Mouse (Mus musculus): ENCODE results near the gene Arid1b. TPM values are rescaled to one million over a fixed set of nuclear protein-coding genes. Genes with fewer than 3 reads are reported as not detected.

The Arid1b gene
- 10 to 100 TPM; 23.5 to 27.7 TPM for total RNA-seq (2021)
- long read RNA-seq, experiment 1, partial matches to known transcripts, result 8 of 9 reads
- long read RNA-seq, experiment 1, other reads (novel, unspliced or antisense), result 1 of 9 reads
- long read RNA-seq, experiment 2, partial matches to known transcripts, result 1 of 3 reads
- long read RNA-seq, experiment 2, other reads (novel, unspliced or antisense), result 2 of 3 reads

DNA sequence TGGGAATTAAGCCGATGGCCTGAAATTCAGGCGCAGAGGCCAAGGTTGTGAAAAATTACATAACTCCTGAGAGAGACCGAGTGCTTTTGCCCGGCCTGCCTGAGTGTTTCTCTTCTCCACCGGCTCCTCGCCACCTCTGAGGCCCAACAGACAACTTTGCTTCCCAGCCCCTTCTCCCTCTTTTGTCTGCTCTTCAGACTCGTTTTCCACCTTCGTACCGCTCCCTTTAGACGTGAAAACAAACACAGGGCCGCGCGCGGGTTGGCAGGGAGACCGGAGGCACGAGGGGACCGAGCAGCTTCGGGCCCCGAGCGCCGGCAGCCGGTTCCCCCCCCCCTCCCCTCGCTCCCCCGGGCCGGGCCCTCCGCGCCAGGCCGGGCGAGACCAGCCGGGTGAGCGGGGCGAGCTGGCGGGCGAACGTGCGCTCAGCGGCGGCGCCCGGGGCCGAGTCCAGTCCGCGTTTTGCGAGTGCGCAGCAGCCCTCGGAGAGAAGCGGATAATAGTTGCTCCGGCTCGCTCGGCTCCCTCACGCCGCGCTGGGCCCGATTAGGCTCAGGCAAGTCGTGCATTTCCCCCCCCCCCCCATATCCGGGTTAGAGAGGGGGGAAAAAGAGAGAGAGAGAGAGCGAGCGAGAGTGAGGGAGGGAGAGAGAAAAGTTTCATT is at the start of gene Arid1b:
Arid1b (plus strand) TSS at position 493 of the 664 bp plus-strand sequence.
- peak; percentile 86 to 88 for DNase-seq

DNA sequence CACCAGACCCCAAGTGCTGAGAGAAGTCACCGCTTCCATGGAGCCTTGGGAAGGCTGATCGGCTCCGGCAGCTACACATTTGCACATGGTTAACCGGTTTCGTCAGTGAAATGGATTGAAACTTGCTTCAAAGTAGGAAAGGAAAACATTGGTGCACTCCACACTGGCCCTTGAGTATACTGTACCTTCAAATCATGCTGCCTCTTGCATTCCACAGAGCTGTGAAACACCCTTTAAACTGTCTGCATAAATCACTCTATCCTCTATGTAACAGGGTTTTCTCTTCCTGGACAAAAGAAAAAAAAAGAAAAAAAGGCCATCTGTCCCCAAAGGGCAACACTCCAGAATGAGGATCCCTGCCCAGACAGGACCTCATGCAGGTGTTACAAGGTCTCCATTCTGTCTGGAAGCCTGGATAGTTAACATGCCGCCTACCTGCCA is 48.8 kb upstream of the Arid1b start:
- no peak for DNase-seq

DNA sequence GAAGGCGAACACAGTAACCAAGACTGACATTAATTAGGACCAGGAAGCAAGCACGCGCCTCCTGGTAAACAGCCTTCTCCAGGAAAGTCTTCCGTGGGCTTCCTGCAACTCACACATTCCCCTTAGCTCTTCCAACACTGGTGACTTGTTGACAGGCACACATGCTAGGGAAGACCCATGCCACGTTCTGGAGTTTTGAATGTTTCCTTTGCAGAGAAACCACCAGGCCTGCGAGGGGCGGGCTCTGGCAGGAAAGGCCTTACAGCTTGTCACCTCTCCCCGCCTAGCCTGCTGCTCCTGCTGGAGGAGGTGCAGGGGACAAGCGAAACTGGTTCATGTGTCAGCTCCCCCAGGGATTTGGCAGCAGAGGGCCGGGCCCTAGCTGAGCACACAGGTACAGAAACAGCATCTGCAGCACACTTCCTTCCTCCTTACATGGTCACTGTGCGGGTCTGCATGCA is 48.2 kb upstream of the Arid1b start:
- peak; percentile 49 to 56 for DNase-seq

DNA sequence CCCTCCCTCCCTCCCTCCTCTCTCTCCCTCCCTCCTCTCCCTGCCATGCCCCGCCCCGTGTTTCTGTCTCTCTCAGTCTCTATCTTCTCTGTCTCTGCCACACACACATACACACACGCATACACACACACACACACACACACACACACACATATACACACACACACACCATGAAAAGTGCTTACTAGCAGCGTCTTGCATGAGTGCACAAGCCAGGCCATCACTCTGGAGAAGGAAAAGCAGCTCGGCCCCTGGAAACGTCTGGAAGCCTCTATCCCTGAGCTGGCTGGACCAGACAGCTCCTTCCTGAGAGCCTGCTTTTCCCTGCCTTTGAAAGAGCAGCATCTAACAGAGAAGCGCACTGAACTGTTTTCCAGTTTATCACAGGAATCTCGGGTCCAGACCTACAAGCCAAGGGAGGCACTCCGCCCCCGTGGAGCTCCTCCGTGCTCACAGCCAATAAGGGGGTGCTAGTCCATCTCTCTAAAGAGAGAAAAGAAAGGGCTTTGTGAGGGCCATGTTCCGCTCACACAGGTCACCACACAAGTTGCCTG is 47.6 kb upstream of the Arid1b start:
- peak; percentile 18 to 39 for DNase-seq

DNA sequence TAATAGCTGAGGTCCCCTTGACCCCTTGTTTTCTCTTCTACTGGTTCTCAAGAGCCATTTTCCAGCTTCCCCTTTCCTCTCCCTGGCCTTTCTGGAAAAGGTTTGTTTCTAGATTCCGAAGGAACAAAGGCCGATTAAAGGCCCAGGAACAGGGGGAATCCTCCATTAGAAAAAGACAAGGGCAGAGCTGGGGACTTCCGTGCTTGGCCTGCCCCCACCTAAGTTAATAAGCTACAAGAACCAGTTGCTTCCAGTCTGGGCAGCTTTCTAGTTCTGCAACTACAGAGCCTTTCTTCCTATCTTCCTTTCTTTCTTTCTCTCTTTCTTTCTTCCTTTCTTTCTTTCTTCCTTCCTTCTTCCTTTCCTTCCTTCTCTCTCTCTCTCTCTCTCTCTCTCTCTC is 47.1 kb upstream of the Arid1b start:
- DNase-seq, result no peak

DNA sequence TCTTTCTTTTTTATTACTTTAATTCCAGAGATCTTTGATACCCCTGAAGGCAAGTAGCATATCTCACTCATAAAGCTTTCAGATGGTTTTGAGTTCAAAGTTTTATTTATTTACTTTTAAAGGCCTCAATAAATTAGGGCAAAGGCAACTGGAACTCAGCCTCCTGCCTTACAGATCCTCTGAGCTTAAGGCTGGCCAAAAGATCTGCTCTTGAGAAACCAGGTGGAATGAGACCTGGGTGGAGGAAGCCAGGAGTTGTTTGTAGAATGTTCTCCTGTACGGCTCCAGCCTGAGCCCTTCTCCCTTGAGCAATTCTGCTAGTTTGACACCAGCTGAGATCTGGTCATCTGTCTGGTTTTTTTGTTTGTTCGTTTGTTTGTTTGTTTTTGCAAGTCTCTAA is 46.7 kb upstream of the Arid1b start:
- DNase-seq, result no peak

DNA sequence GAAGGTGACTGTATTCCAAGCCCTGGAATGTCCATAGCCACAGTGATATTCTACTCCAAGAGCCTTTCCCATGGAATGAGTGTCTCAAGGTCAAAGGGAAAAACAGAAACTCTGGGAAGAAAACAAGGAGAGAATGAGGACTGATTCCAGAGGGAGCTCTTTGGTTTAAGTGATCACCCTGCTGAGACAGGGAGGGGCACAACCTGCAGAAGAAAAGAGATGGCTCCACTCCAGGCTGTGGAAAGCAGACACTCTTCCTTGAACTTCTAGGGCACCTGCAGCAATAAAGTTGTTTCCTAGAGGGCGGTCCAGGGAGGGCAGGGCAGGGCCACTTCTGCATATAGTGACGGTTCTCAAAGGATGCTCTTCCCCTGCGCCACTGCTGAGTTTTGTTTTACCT is 45.6 kb upstream of the Arid1b start:
- DNase-seq, result no peak

DNA sequence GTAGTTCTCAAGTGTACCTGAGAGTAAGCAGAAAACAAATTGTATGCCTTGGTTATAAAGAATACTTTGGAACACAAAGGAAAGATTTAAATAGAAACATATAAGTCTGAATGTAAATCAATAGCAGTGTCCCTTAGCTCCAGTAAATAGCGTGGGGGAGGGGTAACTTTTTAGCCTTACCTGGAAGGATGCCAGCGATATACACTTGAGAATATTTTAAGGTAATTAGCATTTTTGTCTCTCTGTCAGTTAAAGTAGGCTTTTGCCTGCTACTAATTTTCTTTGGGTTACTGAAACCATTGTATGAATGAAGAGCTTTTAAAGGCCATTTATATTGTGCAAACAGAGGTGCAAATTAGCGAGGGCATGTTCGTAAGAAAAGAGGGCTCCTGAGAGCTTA is 39.7 kb upstream of the Arid1b start:
- DNase-seq, result no peak

DNA sequence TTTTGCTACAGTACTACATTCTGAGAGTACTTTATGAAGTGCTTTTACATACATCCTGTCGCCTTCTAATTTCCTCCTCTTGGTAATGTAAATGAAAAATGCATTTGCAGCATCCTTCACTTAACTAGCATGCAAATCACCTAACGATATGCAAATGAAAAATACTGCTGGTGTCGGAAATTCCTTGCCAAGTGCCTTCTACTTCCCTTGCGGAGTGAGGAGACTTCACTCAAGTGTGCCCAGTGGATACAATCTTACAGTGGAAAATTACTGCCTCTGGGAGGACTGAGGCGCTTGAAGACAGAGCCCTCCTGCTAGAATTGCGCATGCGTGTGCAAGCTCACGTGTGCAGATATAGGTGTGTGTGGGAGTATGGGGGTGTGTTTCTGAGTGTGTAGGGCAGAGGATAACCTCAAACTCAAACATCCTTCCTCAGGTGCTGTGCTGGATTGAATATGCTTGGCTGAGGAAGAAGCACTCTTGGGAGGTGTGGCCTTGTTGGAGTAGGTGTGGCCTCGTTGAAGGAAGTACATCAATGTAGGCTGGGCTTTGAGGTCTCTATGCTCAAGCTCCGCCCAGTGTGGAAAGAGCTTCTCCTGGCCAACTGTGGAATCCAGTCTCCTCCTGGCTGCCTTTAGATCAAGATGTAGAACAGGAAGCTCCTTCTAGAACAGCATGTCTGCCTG is 29.8 kb upstream of the Arid1b start:
- no peak for DNase-seq

DNA sequence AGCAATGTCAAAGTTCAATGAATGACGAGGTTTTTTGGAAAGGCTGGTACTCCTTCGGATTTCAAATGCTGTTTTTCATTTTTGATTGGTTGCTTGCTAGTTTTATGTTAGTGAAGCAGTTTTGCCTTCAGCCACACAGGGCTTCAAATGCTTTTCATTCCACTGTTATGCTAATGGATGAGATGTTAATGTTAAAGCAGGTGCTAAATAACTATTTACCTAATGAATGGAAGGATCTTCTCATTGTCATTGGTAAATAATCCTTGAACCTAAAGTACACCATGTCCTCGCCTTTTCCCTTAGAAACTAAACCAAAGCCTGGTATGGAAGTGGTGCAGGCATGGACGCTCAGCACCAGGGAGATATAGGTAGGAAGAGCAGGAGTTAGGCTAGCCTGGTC is 26.9 kb upstream of the Arid1b start:
- DNase-seq, result no peak

DNA sequence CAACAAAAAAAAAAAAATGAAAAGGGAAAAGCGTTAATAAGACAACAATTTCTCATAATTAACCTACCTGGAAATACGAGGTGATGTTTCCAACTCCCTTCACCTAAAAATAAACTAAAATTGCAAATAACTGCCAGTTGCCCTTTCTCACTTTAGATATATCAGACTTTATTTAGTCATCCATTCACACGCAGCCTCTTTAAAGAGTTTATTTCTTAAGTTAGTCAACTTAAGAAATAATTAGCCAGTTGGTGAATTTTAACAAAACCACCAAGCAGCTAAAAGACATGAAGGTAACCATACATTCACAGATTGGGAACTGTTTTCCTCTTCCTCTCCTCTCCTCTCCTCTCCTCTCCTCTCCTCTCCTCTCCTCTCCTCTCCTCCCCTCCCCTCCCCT is 26.1 kb upstream of the Arid1b start:
- DNase-seq, result no peak

DNA sequence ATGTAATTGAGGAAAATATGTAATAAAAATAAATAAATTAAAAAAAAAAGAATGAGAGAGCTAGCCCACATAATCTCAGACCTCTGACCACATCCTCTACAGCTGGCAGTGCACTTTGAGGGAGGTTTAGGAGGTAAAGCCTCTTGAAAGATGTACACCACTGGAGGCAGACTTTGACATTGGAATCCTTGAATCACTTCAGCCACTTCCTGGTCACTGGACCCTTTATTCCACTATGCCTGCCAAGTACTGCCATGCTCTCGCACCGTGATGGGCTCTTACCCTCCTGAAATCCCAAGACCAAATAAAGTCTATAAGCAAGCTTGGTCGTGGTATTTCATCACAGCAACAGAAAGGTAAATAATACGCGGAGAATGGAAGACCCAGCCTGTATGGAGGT is 25.3 kb upstream of the Arid1b start:
- DNase-seq, result no peak

DNA sequence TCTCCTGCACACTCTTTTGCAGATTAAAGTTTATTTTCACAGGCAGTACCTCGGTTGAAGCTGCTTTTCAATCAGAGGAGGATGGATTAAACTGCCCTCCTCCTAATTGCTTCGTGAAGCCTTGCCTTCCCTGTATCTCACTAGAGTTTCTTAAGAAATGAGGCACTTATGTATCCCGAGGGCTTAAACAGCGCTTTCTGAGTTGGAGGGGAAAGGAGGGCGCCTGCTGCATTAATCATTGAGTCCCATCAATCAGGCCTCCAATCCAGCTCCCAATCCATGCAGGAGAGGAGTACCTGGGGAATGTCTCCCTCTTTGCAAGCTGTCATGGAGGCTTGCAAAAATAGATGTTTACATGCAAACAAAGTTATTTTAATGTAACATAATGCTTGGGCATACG is 21.9 kb upstream of the Arid1b start:
- DNase-seq, result no peak

DNA sequence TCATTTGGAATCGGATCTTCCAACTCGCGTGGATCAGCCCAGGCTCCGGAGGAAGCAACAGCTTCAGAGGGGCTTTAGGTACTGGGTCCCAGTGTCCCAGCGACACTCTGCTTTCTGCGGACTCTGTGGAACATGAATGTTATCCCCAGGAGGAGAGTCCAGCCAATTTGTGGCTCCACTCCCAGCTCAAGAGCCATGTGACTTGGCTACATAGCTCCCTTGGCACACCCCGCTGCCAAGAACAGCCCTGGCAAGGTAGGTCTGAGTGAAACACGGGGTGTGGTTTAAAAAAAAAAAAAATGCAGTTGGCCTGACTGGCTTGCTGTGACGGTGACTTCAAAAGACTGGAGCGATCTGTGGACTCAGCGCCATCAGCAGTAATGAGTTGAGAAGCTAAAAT is 19.4 kb upstream of the Arid1b start:
- peak; percentile 91 to 92 for DNase-seq

DNA sequence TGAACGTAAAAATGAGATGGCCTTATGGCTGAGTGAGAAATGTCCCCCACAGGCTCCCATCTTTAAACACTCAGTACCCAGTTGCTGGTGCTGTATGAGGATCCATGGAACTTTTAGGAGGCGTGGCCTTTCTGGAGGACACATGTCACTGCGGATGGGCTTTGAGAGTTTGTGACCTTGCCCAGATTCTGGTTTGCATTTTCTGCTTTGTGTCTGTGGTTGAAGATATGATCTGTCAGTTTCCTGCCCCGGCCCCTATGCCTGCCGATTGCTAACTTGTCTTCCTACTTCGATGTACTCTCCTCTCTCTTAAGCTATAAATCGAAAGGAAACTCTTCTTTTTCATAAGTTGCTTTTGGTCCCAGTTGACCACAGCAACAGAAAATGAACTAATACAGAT is 14.0 kb upstream of the Arid1b start:
- DNase-seq, result no peak

DNA sequence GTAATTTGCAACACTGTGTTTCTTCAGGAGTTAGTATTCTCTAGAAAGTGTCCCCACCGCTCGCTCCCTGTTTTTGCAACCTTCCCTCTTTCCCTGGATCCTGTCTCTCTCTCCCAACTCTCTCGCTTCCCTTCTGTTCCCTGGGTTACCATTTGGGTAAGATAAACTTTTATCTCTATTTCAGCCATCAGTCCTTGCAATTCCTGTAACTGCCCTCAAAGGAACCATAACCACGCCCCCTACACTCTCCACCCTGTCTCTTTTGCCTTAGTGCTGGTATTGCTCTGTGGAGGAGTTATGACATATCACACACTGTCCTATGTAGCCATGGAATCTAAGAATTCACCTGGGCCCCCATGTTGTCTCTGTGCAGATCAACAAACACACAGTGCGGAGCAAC is 11.3 kb upstream of the Arid1b start:
- no peak for DNase-seq

DNA sequence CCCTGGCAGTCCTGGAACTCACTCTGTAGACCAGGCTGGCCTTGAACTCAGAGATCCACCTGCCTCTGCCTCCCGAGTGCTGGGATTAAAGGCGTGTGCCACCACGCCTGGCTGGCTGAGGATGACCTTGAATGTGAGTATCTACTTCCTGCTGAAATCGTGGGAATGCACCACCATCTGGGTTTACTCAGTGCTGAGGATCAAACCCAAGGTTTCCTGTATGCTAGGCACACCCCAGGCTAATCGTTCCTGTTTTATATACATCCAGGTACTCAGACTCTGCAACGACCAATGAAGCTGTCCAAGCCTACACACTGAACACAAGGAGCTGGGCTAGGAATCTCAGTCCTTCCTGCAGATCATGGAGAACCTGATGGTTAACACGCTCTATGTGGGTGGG is 9.4 kb upstream of the Arid1b start:
- no peak for DNase-seq

DNA sequence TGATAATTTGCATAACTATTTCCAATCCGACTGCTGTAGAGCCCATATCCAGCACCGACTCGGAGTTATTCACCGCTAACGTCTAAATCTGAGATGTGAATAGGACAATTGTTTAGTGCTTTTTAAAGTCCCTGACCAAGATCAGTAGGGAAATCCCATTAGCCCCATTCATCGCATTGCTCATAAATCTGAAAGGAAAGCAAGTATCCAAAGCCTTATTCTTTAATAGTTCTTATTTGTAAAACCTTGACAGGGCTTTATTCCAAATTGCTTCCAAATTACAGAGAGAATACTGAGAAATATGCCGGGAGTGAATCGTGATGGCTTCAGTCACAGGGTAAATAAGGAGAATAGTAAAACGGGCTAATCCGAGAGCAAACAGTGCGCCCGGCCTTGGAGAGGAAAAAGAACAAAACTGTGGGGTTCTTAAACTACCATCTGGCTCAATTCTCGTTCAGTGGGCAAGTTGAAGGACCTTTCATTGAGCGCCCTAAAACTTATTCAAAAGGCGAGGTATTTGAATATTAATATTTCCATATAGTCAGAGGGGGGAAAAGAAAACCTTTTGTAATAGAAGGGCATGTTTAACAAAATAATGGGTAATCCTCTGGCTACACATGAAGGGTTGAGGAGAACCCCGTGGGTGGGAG is 3.1 kb upstream of the Arid1b start:
- DNase-seq, result no peak

DNA sequence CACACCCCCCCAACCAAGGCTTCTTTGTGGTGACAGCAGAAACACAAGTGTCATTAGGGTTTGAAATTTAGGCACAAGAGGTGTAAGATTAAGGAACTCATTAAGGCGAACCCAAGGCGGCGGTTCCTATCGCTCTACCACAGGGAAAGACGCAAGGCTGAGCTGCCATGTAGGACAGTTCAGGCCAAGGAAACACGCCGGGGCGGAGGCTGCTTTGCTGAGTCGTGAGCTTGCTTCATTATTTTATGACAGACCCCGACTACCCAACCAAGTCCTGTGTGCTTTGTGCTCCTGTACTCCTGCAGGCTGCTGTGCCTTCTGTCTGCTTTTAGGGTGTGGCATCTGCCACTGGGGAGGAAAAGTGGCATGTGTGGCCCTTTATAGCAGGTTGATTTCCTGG is 2.5 kb upstream of the Arid1b start:
- no peak for DNase-seq

DNA sequence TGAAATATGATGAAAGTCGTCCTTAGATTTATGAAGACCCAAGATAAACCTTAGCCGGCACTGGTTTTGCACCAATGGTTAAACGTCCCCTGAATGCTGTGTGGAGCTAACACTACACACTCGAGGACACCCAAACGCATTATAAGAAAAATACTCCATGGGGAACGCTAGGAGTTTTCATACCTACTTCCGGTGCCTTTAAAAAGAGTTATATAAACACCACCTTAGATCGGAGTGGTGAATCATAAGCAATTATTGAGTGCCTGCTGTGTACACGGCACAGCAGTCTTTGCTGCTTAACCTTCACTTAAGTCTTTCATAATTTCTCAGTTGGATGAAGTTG is 664 bp upstream of the Arid1b start:
- DNase-seq, result no peak

DNA sequence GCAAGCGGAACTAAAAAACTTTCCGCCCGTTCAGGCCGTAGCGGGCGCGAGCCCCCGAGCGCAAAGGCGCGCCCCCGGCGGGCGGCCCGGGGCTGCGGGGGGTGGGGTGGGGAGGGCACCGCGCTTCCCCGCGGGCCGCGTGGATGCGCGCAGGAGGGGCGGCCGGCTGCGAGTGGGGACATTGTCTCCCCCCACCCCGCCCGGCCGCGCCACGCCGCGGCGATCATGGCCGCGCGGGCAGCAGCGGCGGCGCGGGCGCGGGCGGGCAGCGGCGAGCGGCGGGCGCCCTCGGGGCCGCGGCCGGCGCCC is 326 bp downstream of the Arid1b start:
- DNase-seq, result no peak

DNA sequence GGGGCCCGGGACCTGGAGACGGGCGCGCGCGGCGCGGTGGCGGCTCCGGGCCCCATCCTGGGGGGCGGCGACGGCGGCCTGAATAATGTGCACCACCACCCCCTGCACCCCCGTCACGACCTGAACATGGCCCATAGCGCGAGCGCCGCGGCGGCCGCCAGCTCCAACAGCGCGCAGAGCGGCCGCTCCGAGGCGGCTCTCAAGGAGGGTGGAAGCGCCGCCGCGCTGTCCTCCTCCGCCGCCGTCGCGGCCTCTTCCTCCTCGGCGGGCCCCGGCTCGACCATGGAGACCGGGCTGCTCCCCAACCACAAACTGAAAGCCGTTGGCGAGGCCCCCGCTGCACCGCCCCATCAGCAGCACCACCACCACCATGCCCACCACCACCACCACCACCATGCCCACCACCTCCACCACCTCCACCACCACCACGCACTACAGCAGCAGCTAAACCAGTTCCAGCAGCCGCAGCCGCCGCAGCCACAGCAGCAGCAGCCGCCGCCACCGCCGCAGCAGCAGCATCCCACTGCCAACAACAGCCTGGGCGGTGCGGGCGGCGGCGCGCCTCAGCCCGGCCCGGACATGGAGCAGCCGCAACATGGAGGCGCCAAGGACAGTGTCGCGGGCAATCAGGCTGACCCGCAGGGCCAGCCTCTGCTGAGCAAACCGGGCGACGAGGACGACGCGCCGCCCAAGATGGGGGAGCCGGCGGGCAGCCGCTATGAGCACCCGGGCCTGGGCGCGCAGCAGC is 855 bp downstream of the Arid1b start:
- peak; percentile 72 to 74 for DNase-seq
